Mouse (Mus musculus) activated CD4-positive, CD25-positive, alpha-beta regulatory T cell, adult 9 weeks (primary cell): Measurements from ENCODE around the gene Armh4. TPM values are rescaled to one million over a fixed set of nuclear protein-coding genes. Genes with fewer than 3 reads are reported as not detected.

ENCODE experiments used
- polyA plus RNA-seq: library from polyadenylated mRNA; unstranded; fragments of 100-300 nt; shearing (Covaris generic); gene quantifications from one replicate; pipeline ENCODE4 v1.2.1, GENCODE M21; 2017

The Armh4 gene
- polyA plus RNA-seq = not detected

GRCm38 (mm10) chr14:49782715-49783531 lies at the start of gene Armh4:
Gene Armh4 (minus strand): TSS chr14:49783383.

Other genes starting within 250 kb of the Armh4 start
- gene Olfr722, start 118.6 kb upstream of the Armh4 start, polyA plus RNA-seq = not detected
- gene Olfr723, start 148.4 kb upstream of the Armh4 start, polyA plus RNA-seq = not detected
- gene Olfr724, start 179.9 kb upstream of the Armh4 start, polyA plus RNA-seq = not detected